Mouse (Mus musculus): Measurements from ENCODE around the gene Mrpl33.
"Not testable (repeated sequence)": the region's sequence is repeated elsewhere in the genome, so short reads cannot be mapped to it uniquely, and the experiment has no call there.

The Mrpl33 gene

GRCm38 (mm10) chr5:31596481-31597429 lies at the start of gene Mrpl33:
Gene Mrpl33 (plus strand): TSS chr5:31596935.
- DNase-seq, result peak; percentile 44

GRCm38 (mm10) chr5:31559401-31559800 lies 37.3 kb upstream of the Mrpl33 start:
- DNase-seq, result no peak

GRCm38 (mm10) chr5:31560352-31560751 lies 36.4 kb upstream of the Mrpl33 start:
- DNase-seq, result no peak

GRCm38 (mm10) chr5:31562036-31562666 lies 34.6 kb upstream of the Mrpl33 start:
- no peak for DNase-seq

GRCm38 (mm10) chr5:31563496-31563895 lies 33.2 kb upstream of the Mrpl33 start:
- peak; percentile 70 for DNase-seq

- no peak for DNase-seq
Measured at GRCm38 (mm10) chr5:31563905-31564304, 32.8 kb upstream of the Mrpl33 start.

- DNase-seq, result no peak
Measured at GRCm38 (mm10) chr5:31564976-31565375, 31.8 kb upstream of the Mrpl33 start.

GRCm38 (mm10) chr5:31566026-31566425 lies 30.7 kb upstream of the Mrpl33 start:
- DNase-seq, result no peak

- DNase-seq, result no peak
Measured at GRCm38 (mm10) chr5:31566457-31566856, 30.3 kb upstream of the Mrpl33 start.

GRCm38 (mm10) chr5:31567951-31568657 lies 28.6 kb upstream of the Mrpl33 start:
- no peak for DNase-seq

- DNase-seq, result peak; percentile 46
Measured at GRCm38 (mm10) chr5:31571023-31571608, 25.6 kb upstream of the Mrpl33 start.

GRCm38 (mm10) chr5:31573722-31574121 lies 23.0 kb upstream of the Mrpl33 start:
- no peak for DNase-seq

- no peak for DNase-seq
Measured at GRCm38 (mm10) chr5:31576539-31576975, 20.2 kb upstream of the Mrpl33 start.

GRCm38 (mm10) chr5:31581263-31581662 lies 15.5 kb upstream of the Mrpl33 start:
- no peak for DNase-seq

- no peak for DNase-seq
Measured at GRCm38 (mm10) chr5:31581932-31582331, 14.8 kb upstream of the Mrpl33 start.

- DNase-seq, result no peak
Measured at GRCm38 (mm10) chr5:31583261-31583660, 13.5 kb upstream of the Mrpl33 start.

GRCm38 (mm10) chr5:31585526-31585925 lies 11.2 kb upstream of the Mrpl33 start:
- no peak for DNase-seq

- no peak for DNase-seq
Measured at GRCm38 (mm10) chr5:31588016-31588415, 8.7 kb upstream of the Mrpl33 start.

- not testable (repeated sequence) for DNase-seq
Measured at GRCm38 (mm10) chr5:31588672-31589071, 8.1 kb upstream of the Mrpl33 start.

GRCm38 (mm10) chr5:31589711-31590319 lies 6.9 kb upstream of the Mrpl33 start:
- DNase-seq, result no peak

GRCm38 (mm10) chr5:31591122-31591521 lies 5.6 kb upstream of the Mrpl33 start:
- DNase-seq, result no peak

- no peak for DNase-seq
Measured at GRCm38 (mm10) chr5:31595868-31596267, 867 bp upstream of the Mrpl33 start.
